ENCODE assay signal across 15 mouse cellular contexts in the genomic region with DNA sequence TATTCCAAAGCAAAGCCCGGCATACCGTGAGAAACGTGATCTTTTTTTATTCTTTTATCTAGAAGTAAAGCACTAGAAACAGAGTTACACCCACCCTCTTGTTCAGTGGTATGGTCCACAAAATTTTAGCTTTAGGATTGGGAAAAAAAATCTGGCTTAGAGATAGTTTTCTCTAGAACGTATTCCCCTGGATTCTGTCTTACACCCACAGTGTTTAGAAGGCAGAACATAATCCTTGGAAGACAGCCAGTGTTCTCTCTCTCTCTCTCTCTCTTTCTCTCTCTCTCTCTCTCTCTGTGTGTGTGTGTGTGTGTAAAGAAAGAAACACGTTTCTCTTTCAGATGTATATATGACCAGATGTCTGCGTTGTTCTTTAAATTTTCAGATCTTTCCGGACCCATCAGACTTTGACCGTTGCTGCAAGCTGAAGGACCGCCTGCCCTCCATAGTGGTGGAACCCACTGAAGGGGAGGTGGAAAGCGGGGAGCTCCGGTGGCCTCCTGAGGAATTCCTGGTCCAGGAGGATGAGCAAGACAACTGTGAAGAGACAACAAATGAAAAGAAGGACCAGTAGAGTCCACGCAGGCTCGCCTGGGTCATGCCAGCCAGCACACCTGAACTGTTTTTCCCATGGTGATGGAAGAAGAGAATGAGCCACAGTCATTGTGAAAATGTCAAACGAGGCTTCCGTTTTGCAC. TPM values are rescaled to one million over a fixed set of nuclear protein-coding genes. Genes with fewer than 3 reads are reported as not detected.
DNase-seq lines count a peak whose midpoint lies in the region; ATAC-seq and TF ChIP-seq lines count a peak whose summit lies in the region.
"Had no signal": no experiment of that assay in that cellular context is flagged by ENCODE, and none has a peak within 500 bp of the region (broad histone marks: within the 10 kb centered on the region; RNA-seq: fewer than 3 reads in every experiment).

No protein-coding gene starts in this region.

- H3K4me1 ChIP-seq in kidney, embryonic 16.5 days (ENCODE audit: insufficient read depth, low read length): peaks cover 27% of the 10 kb centered on the region

- peak overlapping the region; percentile 69; the same call in 1 of the 2 replicates for H3K27ac ChIP-seq in layer of hippocampus, adult 2 months
- no peak overlapping the region for H3K27ac ChIP-seq in kidney, embryonic 16.5 days (ENCODE audit: low read length)
- H3K27ac ChIP-seq: kidney, postnatal 0 days; limb, embryonic 10.5 days; liver, embryonic 14.5 days had no signal

- no peaks in the 10 kb centered on the region for H3K27me3 ChIP-seq in kidney, embryonic 16.5 days (ENCODE audit: insufficient read depth, low read length)

- no peak overlapping the region for H3K4me2 ChIP-seq in kidney, embryonic 16.5 days (replicated peaks; ENCODE audit: low read depth, low read length)

- TF ChIP-seq CTCF in layer of hippocampus, adult 2 months (conservative IDR thresholded peaks at IDR 0.05): no peak

- ATAC-seq in frontal cortex, adult (ENCODE audit: low TSS enrichment): peak; percentile 60
- ATAC-seq in kidney, embryonic 16.5 days (ENCODE audit: low FRiP score, low TSS enrichment): no peak
- ATAC-seq: hindbrain, postnatal 0 days had no signal

- H3K4me3 ChIP-seq in layer of hippocampus, adult 2 months: no peak overlapping the region
- no peak overlapping the region for H3K4me3 ChIP-seq in kidney, embryonic 16.5 days (ENCODE audit: low read length)
- H3K4me3 ChIP-seq: limb, embryonic 10.5 days had no signal

- no peaks in the 10 kb centered on the region for H3K9me3 ChIP-seq in kidney, embryonic 16.5 days (ENCODE audit: low read length)
- H3K9me3 ChIP-seq: limb, embryonic 10.5 days had no signal

- no peak overlapping the region for H3K9ac ChIP-seq in kidney, embryonic 16.5 days (replicated peaks; ENCODE audit: low read length)
- H3K9ac ChIP-seq: liver, embryonic 14.5 days had no signal

- H3K36me3 ChIP-seq in kidney, embryonic 16.5 days (ENCODE audit: insufficient read depth, low read length): peaks cover 38% of the 10 kb centered on the region

- DNase-seq in frontal cortex, postnatal 25 days (ENCODE audit: low spot score in 2 of 2): no peak
- no peak for DNase-seq in layer of hippocampus, adult 2 months (ENCODE audit: low spot score in 2 of 2)
- no peak for DNase-seq in layer of hippocampus, postnatal 36 days
- peak; percentile 58 for DNase-seq in brain, adult 2 months (ENCODE audit: low read depth, low spot score)
- DNase-seq in telencephalon, adult 2 months (ENCODE audit: low read depth, low spot score): peak; percentile 33
- DNase-seq in left cerebral cortex, adult 11 months (ENCODE audit: low spot score): no peak
- DNase-seq: adrenal gland, adult 2 months; cerebellum, adult 9-11 months; embryo, embryonic 11 days had no signal

- WGBS in kidney, embryonic 16.5 days: 87% methylated on average over 15 of the region's 15 CpGs

RNA-seq across cellular contexts. Expression of gene Lbh, which starts 20.9 kb away (rescaled TPM):
- total RNA-seq in layer of hippocampus, adult 2 months (2021): 10 to 100 TPM; 31.4 to 34.8 TPM
- total RNA-seq in layer of hippocampus, postnatal 36 days (2021): 10 to 100 TPM; 32.6 to 35.7 TPM
- polyA plus RNA-seq in kidney, embryonic 16.5 days (2015; fragmentation: Nextera tagmentation; extraction: Ambion mirVana): 8.4 and 8.8 TPM in 2 replicates

Comparison
In these comparisons a context has a peak if more than half of its experiments do, and no peak if none do; other contexts are left out.
1. DNase-seq: peak in brain, adult 2 months (single experiment) and telencephalon, adult 2 months (single experiment); none in frontal cortex, postnatal 25 days (0 of 2), layer of hippocampus, adult 2 months (0 of 2), layer of hippocampus, postnatal 36 days (0 of 2) and left cerebral cortex, adult 11 months (single experiment).